Mouse (Mus musculus): ENCODE data around the gene Inha.

Inha gene

GRCm38 (mm10) chr1:75507006-75507405 lies at the start of gene Inha:
Inha (plus strand) TSS chr1:75507077.
- no peak for DNase-seq (ENCODE audit: low spot score in 2 of 2)

- DNase-seq (ENCODE audit: low spot score in 2 of 2): no peak
These were observed 49.2 kb upstream of the Inha start for GRCm38 (mm10) chr1:75457710-75458024.

- DNase-seq (ENCODE audit: low spot score in 2 of 2): peak in 1 of 2 experiments; percentile 65
These were observed 48.7 kb upstream of the Inha start for GRCm38 (mm10) chr1:75458025-75458788.

GRCm38 (mm10) chr1:75458789-75459684 lies 47.8 kb upstream of the Inha start:
- DNase-seq (ENCODE audit: low spot score in 2 of 2): peak; percentile 74 to 81

GRCm38 (mm10) chr1:75460297-75460696 lies 46.6 kb upstream of the Inha start:
- DNase-seq (ENCODE audit: low spot score in 2 of 2): no peak

GRCm38 (mm10) chr1:75462636-75463035 lies 44.2 kb upstream of the Inha start:
- no peak for DNase-seq (ENCODE audit: low spot score in 2 of 2)

GRCm38 (mm10) chr1:75463652-75464204 lies 43.1 kb upstream of the Inha start:
- no peak for DNase-seq (ENCODE audit: low spot score in 2 of 2)

GRCm38 (mm10) chr1:75467215-75467927 lies 39.5 kb upstream of the Inha start:
- peak; percentile 79 to 88 for DNase-seq (ENCODE audit: low spot score in 2 of 2)

- no peak for DNase-seq (ENCODE audit: low spot score in 2 of 2)
These were observed 37.5 kb upstream of the Inha start for GRCm38 (mm10) chr1:75469287-75469825.

- no peak for DNase-seq (ENCODE audit: low spot score in 2 of 2)
These were observed 30.4 kb upstream of the Inha start for GRCm38 (mm10) chr1:75476441-75476840.

GRCm38 (mm10) chr1:75477264-75477965 lies 29.5 kb upstream of the Inha start:
- peak; percentile 86 to 88 for DNase-seq (ENCODE audit: low spot score in 2 of 2)

GRCm38 (mm10) chr1:75477966-75478290 lies 28.9 kb upstream of the Inha start:
- DNase-seq (ENCODE audit: low spot score in 2 of 2): peak in 1 of 2 experiments; percentile 25

GRCm38 (mm10) chr1:75478497-75478896 lies 28.4 kb upstream of the Inha start:
- DNase-seq (ENCODE audit: low spot score in 2 of 2): no peak

GRCm38 (mm10) chr1:75478916-75479634 lies 27.8 kb upstream of the Inha start, which contains the start of the genes Chpf and Tmem198:
Chpf (minus strand) TSS chr1:75479307.
Tmem198 (plus strand) TSS chr1:75479532.
- DNase-seq (ENCODE audit: low spot score in 2 of 2): peak; percentile 98

- DNase-seq (ENCODE audit: low spot score in 2 of 2): no peak
These were observed 27.3 kb upstream of the Inha start for GRCm38 (mm10) chr1:75479635-75479989.

- no peak for DNase-seq (ENCODE audit: low spot score in 2 of 2)
These were observed 26.8 kb upstream of the Inha start for GRCm38 (mm10) chr1:75480036-75480435.

- peak in 1 of 2 experiments; percentile 50 for DNase-seq (ENCODE audit: low spot score in 2 of 2)
These were observed 26.1 kb upstream of the Inha start for GRCm38 (mm10) chr1:75480735-75481134.

- no peak for DNase-seq (ENCODE audit: low spot score in 2 of 2)
These were observed 20.3 kb upstream of the Inha start for GRCm38 (mm10) chr1:75486561-75486960.

- DNase-seq (ENCODE audit: low spot score in 2 of 2): no peak
These were observed 19.9 kb upstream of the Inha start for GRCm38 (mm10) chr1:75487040-75487404.

- peak; percentile 65 to 71 for DNase-seq (ENCODE audit: low spot score in 2 of 2)
These were observed 19.3 kb upstream of the Inha start for GRCm38 (mm10) chr1:75487405-75488161.
